Mouse (Mus musculus) layer of hippocampus, postnatal 36 days (tissue): ENCODE results near the gene Ccdc57. TPM values are rescaled to one million over a fixed set of nuclear protein-coding genes. Genes with fewer than 3 reads are reported as not detected.
A peak's percentile ranks its signal among the peaks of the same experiment; 100 is the strongest.
"Not testable (repeated sequence)": the region's sequence is repeated elsewhere in the genome, so short reads cannot be mapped to it uniquely, and the experiment has no call there.

Experiments
- DNase-seq, 2 experiments: peaks; one replicate each; pipeline ENCODE4 v3.0.0; 2022
- total RNA-seq, 2 experiments: library from RNA; stranded (reverse); gene quantifications; 2 replicates each; pipeline ENCODE4 v1.2.3; 2021

Ccdc57 gene
- total RNA-seq, 2 experiments from 2014 or later = 6.1 to 7.0 TPM

GRCm38 (mm10) chr11:120820546-120820945 lies 112.1 kb downstream of the Ccdc57 start:
- no peak for DNase-seq

GRCm38 (mm10) chr11:120819556-120819955 lies 113.1 kb downstream of the Ccdc57 start:
- no peak for DNase-seq

- DNase-seq = no peak
Observed at GRCm38 (mm10) chr11:120818251-120818650, 114.4 kb downstream of the Ccdc57 start.

- DNase-seq = no peak
Observed at GRCm38 (mm10) chr11:120817358-120817757, 115.3 kb downstream of the Ccdc57 start.

- peak in 1 of 2 experiments; percentile 29 for DNase-seq
Observed at GRCm38 (mm10) chr11:120812068-120812467, 120.6 kb downstream of the Ccdc57 start.

DNA sequence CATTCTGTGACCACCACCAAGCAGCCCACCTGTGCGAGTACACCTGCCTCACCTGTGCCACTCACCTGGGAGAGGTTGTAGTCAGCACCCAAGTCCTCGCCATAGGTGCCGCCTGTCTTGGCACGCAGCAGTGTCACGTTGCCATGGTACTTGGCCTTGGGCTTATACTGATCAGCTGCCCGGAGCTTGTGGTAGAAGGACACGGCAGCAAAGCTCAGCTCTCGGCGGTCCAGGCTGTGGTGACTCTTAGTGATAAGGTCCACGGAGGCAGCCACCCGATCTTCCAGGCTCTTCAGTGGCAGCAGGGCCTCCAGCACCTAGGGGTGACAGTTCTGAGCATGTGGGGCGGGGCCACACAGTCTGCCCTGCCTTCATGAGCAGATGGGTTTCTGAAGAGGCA lies 124.7 kb downstream of the Ccdc57 start:
- no peak for DNase-seq

DNA sequence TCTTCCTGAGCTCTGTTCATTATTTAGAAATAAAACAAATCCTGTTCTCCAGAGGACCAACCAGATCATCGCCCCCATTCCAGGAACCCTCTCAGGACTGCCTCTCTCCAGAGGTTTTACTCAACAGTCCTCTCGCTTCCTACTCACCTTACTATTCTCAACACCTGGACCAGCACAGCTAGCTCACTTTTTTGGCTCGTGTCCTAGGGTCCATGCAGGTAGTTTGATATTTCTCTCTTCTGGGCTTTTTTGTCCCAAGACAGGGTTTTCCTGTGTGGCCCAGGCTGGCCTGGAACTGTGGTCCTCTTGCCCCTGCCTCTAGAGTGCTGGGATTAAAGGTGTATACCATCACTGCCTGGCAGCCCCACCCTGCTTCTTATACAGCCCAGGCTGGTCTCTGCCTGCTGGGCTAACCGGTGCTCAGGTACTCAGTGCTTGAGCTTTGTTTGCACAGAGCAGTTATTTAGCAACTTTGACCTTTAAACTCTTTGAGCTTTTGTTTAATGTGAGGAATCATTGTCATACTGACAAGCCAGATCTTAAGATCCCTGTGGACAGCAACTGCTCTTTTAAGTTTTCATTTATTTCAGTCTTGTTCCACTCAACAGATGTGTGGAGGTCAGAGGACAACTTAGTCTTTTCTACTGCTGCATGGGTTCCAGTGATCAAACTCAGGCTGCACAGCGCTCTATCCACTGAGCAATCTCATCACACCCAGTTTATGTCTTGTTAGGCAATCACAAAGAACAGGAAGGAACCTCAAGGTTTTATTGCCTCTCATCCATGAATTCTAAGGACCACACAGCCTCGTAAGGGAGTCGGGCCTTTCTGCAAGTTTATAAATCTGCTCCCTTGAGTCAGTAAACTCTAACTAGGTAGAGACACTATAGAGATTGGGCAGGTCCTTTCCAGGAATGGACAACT lies 127.0 kb downstream of the Ccdc57 start:
- DNase-seq = no peak

DNA sequence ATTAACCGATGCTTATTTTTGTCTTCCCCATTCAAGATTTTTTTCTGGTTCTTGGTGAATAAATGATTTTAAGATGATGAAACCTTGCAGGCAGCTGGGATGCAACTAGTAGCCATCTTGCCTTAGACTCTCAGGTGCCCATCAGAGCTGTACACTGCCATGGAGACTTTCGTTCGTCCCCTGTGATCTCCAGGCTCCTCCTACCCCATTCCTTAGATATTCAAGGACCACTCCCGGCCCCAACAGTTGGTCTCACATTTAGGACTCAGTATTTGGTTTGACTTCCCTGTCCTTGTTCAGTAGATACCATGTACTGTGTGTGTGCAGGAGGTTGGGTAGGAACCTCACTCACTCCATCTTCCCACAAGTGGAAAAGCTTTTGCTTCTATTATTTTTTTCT lies 127.9 kb downstream of the Ccdc57 start:
- DNase-seq = no peak

GRCm38 (mm10) chr11:120804274-120804673 lies 128.4 kb downstream of the Ccdc57 start:
- no peak for DNase-seq

- peak; percentile 82 to 84 for DNase-seq
Observed at GRCm38 (mm10) chr11:120800061-120800904, 132.4 kb downstream of the Ccdc57 start.

DNA sequence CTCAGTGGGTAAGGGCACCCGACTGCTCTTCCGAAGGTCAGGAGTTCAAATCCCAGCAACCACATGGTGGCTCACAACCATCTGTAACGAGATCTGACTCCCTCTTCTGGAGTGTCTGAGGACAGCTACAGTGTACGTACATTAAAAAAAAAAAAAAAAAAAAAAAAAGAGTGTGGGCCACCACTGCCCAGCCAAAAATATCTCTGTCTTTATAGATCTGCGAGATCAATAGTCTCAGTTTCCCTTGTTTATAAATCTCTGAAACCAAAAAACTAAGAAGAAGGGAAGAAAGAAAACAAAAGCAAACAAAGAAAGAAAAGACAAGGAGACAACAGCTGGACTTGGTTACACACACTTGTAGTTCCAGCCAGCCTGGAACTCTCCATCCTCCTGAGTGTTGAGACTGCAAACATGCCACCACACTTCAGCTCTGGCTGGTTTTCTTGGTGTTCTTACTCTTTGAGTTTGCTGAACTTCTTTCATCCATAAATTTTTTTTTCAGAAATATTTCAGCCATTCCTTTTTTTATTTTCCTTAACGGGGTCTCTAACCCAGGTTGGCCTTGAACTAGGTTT lies 133.3 kb downstream of the Ccdc57 start:
- DNase-seq = no peak

- DNase-seq = no peak
Observed at GRCm38 (mm10) chr11:120798244-120798643, 134.4 kb downstream of the Ccdc57 start.

GRCm38 (mm10) chr11:120796614-120796946 lies 136.1 kb downstream of the Ccdc57 start:
- DNase-seq = no peak

GRCm38 (mm10) chr11:120795756-120796613 lies 136.7 kb downstream of the Ccdc57 start, which contains the start of gene Dus1l:
TSS of gene Dus1l (minus strand) at chr11:120796403.
- peak; percentile 97 to 98 for DNase-seq

GRCm38 (mm10) chr11:120792652-120793051 lies 140.0 kb downstream of the Ccdc57 start:
- DNase-seq = no peak

DNA sequence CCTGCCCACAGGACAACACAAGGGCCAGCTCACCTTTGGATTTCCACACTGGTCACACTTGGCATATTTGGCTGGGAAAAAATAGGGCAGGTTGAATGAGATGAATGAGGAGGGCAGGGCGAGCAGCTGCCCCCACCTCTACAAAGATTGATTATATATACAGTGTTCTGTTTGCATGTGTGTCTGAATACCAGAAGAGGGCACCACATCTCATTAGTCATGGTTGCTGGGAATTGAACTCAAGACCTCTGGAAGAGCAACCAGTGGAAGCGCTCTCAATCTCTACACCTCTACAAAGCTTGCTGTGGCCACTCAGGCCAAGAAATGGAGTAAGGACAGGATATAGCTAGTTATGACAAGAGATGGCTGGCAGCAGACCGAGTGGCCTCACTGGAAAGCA lies 142.9 kb downstream of the Ccdc57 start:
- no peak for DNase-seq

- DNase-seq = no peak
Observed at GRCm38 (mm10) chr11:120789355-120789754, 143.3 kb downstream of the Ccdc57 start.

GRCm38 (mm10) chr11:120788460-120788859 lies 144.2 kb downstream of the Ccdc57 start:
- DNase-seq = not testable (repeated sequence)

GRCm38 (mm10) chr11:120785145-120785544 lies 147.5 kb downstream of the Ccdc57 start:
- no peak for DNase-seq

- peak; percentile 83 to 85 for DNase-seq
Observed at GRCm38 (mm10) chr11:120784064-120784791, 148.4 kb downstream of the Ccdc57 start, which contains the start of the genes Rfng and Gps1. TSS of gene Rfng (minus strand) at chr11:120784207. TSS of gene Gps1 (plus strand) at chr11:120784272.
